21 mouse cellular contexts compared by ENCODE assay signal in the genomic region with DNA sequence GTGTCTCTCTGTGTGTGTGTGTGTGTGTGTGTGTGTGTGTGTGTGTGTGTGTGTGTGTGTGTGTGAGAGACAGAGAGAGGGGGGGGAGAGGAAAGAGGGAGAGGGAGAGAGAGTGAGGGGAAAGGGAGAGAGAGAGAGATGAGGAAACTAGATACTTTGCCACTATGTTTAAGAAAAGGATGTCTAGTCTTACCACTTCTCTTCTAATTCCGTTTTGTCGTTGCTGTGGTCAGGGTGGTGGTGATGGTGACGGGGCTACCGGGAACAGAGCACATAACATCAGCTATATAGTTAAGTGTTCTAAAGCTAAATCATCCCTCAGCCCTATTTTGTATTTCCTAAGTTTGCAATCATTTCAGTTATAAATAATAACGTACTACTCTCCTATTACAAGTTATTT.
"Had no signal": no experiment of that assay in that cellular context is flagged by ENCODE, and none has a peak within 500 bp of the region (broad histone marks: within the 10 kb centered on the region; RNA-seq: fewer than 3 reads in every experiment).

No protein-coding gene starts in this region.

- H3K4me1 ChIP-seq: liver, embryonic 12.5 days; liver, embryonic 15.5 days; lung, embryonic 15.5 days; neural tube, embryonic 12.5 days; neural tube, embryonic 15.5 days had no signal

- H3K4me3 ChIP-seq: layer of hippocampus, adult 2 months; left cerebral cortex, adult 2 months; liver, embryonic 12.5 days; liver, embryonic 15.5 days; lung, embryonic 15.5 days; neural tube, embryonic 12.5 days; neural tube, embryonic 15.5 days had no signal

- DNase-seq: kidney, adult 2 months; kidney, postnatal 25 days; layer of hippocampus, adult 9-11 months; lung, adult 18-20 months; lung, postnatal 10 days; lung, postnatal 36 days; midbrain, embryonic 14.5 days; right cerebral cortex, postnatal 25 days; spleen, adult 18-20 months; thymus, adult 18-20 months; thymus, postnatal 14 days; thymus, postnatal 4 days had no signal

- H3K36me3 ChIP-seq: liver, embryonic 12.5 days; liver, embryonic 15.5 days; lung, embryonic 15.5 days; neural tube, embryonic 12.5 days; neural tube, embryonic 15.5 days had no signal

- ATAC-seq: intestine, postnatal 0 days; liver, embryonic 12.5 days had no signal

- H3K9me3 ChIP-seq: liver, embryonic 12.5 days; liver, embryonic 15.5 days; lung, embryonic 15.5 days; neural tube, embryonic 12.5 days; neural tube, embryonic 15.5 days had no signal

- H3K27ac ChIP-seq: kidney, postnatal 0 days; layer of hippocampus, adult 2 months; left cerebral cortex, adult 2 months; liver, embryonic 12.5 days; liver, embryonic 15.5 days; lung, embryonic 15.5 days; neural tube, embryonic 12.5 days; neural tube, embryonic 15.5 days had no signal

- H3K27me3 ChIP-seq: liver, embryonic 12.5 days; liver, embryonic 15.5 days; lung, embryonic 15.5 days; neural tube, embryonic 12.5 days; neural tube, embryonic 15.5 days had no signal
